Mouse (Mus musculus) forebrain, embryonic 11.5 days (tissue): Measurements from ENCODE around the gene Perm1. TPM values are rescaled to one million over a fixed set of nuclear protein-coding genes. Genes with fewer than 3 reads are reported as not detected.

Experiments used
- microRNA-seq: library from miRNA; unstranded; fragments of <30 nt; microRNA quantifications from one replicate; pipeline ENCODE4, GENCODE M21; 2016; ENCODE audit not compliant: insufficient number of aligned reads
- polyA plus RNA-seq: library from polyadenylated mRNA; unstranded; fragments of >200 nt; fragmentation: Nextera tagmentation; extraction: Ambion mirVana; gene quantifications from 2 replicates; pipeline ENCODE4 v1.2.1, GENCODE M21; 2014

Gene Perm1
- polyA plus RNA-seq, 1 experiment from 2014 or later, result 1.6 TPM

Small RNAs within 50 kb of the gene (microRNA-seq; reads per million reads assigned to microRNA genes)
- 10.9 reads per million, percentile 5 among the genes with 10 or more reads in this experiment for gene Mir7658

Other genes starting within 250 kb of the Perm1 start
- 16.3 and 20.4 TPM in 2 replicates for gene B3galt6, start 223.2 kb upstream of the Perm1 start, polyA plus RNA-seq
- gene Sdf4, start 223.0 kb upstream of the Perm1 start, polyA plus RNA-seq, result 117 and 121 TPM in 2 replicates
- gene Tnfrsf4, start 202.0 kb upstream of the Perm1 start, polyA plus RNA-seq, result 0.53 and 0.75 TPM in 2 replicates
- gene Tnfrsf18, start 189.7 kb upstream of the Perm1 start, polyA plus RNA-seq, result 1.1 and 1.9 TPM in 2 replicates
- 0.23 and 0.33 TPM in 2 replicates for gene Ttll10, start 156.5 kb upstream of the Perm1 start, polyA plus RNA-seq
- 83.6 and 84.0 TPM in 2 replicates for gene 9430015G10Rik, start 105.9 kb upstream of the Perm1 start, polyA plus RNA-seq
- gene Rnf223, start 85.4 kb upstream of the Perm1 start, polyA plus RNA-seq, result 1.0 and 1.2 TPM in 2 replicates
- gene Agrn, start 18.4 kb upstream of the Perm1 start, polyA plus RNA-seq, result 97.0 and 108 TPM in 2 replicates
- gene Isg15, start 15.1 kb upstream of the Perm1 start, polyA plus RNA-seq, result 0.35 and 0.37 TPM in 2 replicates
- 2.0 and 2.3 TPM in 2 replicates for gene AW011738, start 12.6 kb upstream of the Perm1 start, polyA plus RNA-seq
- 26.7 and 27.2 TPM in 2 replicates for gene Plekhn1, start 19.0 kb downstream of the Perm1 start, polyA plus RNA-seq
- gene Noc2l, start 20.1 kb downstream of the Perm1 start, polyA plus RNA-seq, result 102 and 104 TPM in 2 replicates
- 1.4 and 2.0 TPM in 2 replicates for gene Samd11, start 39.8 kb downstream of the Perm1 start, polyA plus RNA-seq
- not detected in 2 replicates for gene Vmn2r-ps159, start 115.2 kb downstream of the Perm1 start, polyA plus RNA-seq